Comparison of ENCODE assay signal across 8 mouse cellular contexts in the genomic region with DNA sequence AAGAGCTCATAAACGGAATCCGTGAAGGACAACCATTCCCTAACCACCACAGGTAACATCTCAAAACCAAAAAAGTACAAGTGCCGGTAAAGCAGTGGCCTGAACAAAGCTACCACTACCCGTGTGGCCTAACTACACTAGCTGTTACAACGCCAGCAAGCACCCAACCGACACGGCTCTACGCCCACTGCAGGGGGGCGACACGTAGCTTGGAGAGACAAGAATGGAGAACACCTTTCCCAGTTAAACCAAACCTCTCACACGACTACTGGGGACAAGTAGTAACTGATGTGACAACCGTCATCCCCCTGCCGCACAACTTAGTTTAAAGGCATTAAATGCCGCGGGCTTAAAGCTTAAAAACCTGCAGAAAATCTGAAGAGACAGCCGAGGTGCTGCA. TPM values are rescaled to one million over a fixed set of nuclear protein-coding genes. Genes with fewer than 3 reads are reported as not detected.
DNase-seq lines count a peak whose midpoint lies in the region; ATAC-seq and TF ChIP-seq lines count a peak whose summit lies in the region.

No protein-coding gene starts in this region.

- ATAC-seq in neural tube, embryonic 11.5 days (ENCODE audit: insufficient read depth, low FRiP score, low TSS enrichment), result peak; percentile 32
- peak; percentile 1 for ATAC-seq in hindbrain, postnatal 0 days
- ATAC-seq in limb, embryonic 11.5 days (ENCODE audit: insufficient number of reproducible peaks, low FRiP score, low TSS enrichment, low read depth), result peak; percentile 14; the same call in 1 of the 2 replicates

- peak overlapping the region; percentile 61 for H3K4me3 ChIP-seq in neural tube, embryonic 11.5 days (ENCODE audit: low read depth, low read length)
- peak overlapping the region; percentile 78 for H3K4me3 ChIP-seq in hindbrain, postnatal 0 days (ENCODE audit: low read length)
- H3K4me3 ChIP-seq in limb, embryonic 11.5 days (ENCODE audit: low read depth, low read length), result peak overlapping the region; percentile 63
- H3K4me3 ChIP-seq in midbrain, embryonic 10.5 days, result peak overlapping the region; percentile 68

- peak overlapping the region; percentile 75 for H3K4me2 ChIP-seq in neural tube, embryonic 11.5 days (ENCODE audit: low read depth)
- H3K4me2 ChIP-seq in hindbrain, postnatal 0 days (ENCODE audit: low read depth, low read length), result peak overlapping the region; percentile 83
- peak overlapping the region; percentile 47 for H3K4me2 ChIP-seq in limb, embryonic 11.5 days (ENCODE audit: low read depth, severe bottlenecking)

- DNase-seq in neural tube, embryonic 11.5 days (ENCODE audit: low spot score), result peak; percentile 72
- no peak for DNase-seq in neural tube, embryonic 10.5 days (ENCODE audit: extremely low spot score, low spot score)
- peak; percentile 66 to 71 for DNase-seq in cerebellum, postnatal 25 days
- DNase-seq in gastrocnemius, adult 18-20 months (ENCODE audit: low spot score), result peak; percentile 24
- DNase-seq in hindbrain, postnatal 0 days (ENCODE audit: low spot score), result peak; percentile 70
- peak; percentile 76 for DNase-seq in limb, embryonic 11.5 days (ENCODE audit: low spot score)
- peak; percentile 64 for DNase-seq in midbrain, embryonic 10.5 days (ENCODE audit: low spot score)
- DNase-seq in spleen, postnatal 36 days (ENCODE audit: low spot score in 2 of 2), result peak; percentile 39 to 61

- no peaks in the 10 kb centered on the region for H3K27me3 ChIP-seq in neural tube, embryonic 11.5 days (ENCODE audit: control insufficient read depth, insufficient read depth, low read length)
- no peaks in the 10 kb centered on the region for H3K27me3 ChIP-seq in hindbrain, postnatal 0 days (ENCODE audit: insufficient read depth, low read length)
- H3K27me3 ChIP-seq in limb, embryonic 11.5 days (ENCODE audit: control insufficient read depth, insufficient read depth, low read length), result no peaks in the 10 kb centered on the region
- H3K27me3 ChIP-seq in midbrain, embryonic 10.5 days (ENCODE audit: low read depth, poor library complexity, severe bottlenecking), result no peaks in the 10 kb centered on the region

- peaks cover 7% of the 10 kb centered on the region for H3K4me1 ChIP-seq in neural tube, embryonic 11.5 days (ENCODE audit: control insufficient read depth, insufficient read depth, low read length)
- H3K4me1 ChIP-seq in hindbrain, postnatal 0 days (ENCODE audit: insufficient read depth, low read length), result no peaks in the 10 kb centered on the region; the same call in 1 of the 2 replicates
- H3K4me1 ChIP-seq in limb, embryonic 11.5 days (ENCODE audit: control insufficient read depth, insufficient read depth, low read length), result no peaks in the 10 kb centered on the region
- H3K4me1 ChIP-seq in midbrain, embryonic 10.5 days, result peaks cover 29% of the 10 kb centered on the region

- no peaks in the 10 kb centered on the region for H3K9me3 ChIP-seq in neural tube, embryonic 11.5 days (ENCODE audit: control insufficient read depth, low read length)
- no peaks in the 10 kb centered on the region for H3K9me3 ChIP-seq in hindbrain, postnatal 0 days (ENCODE audit: low read length)
- H3K9me3 ChIP-seq in limb, embryonic 11.5 days (ENCODE audit: control insufficient read depth, low read length), result no peaks in the 10 kb centered on the region
- no peaks in the 10 kb centered on the region for H3K9me3 ChIP-seq in midbrain, embryonic 10.5 days (replicated peaks)

- H3K9ac ChIP-seq in neural tube, embryonic 11.5 days (ENCODE audit: low read length), result peak overlapping the region; percentile 79
- peak overlapping the region; percentile 87 for H3K9ac ChIP-seq in hindbrain, postnatal 0 days (replicated peaks; ENCODE audit: low read length)
- H3K9ac ChIP-seq in limb, embryonic 11.5 days (ENCODE audit: low read length), result peak overlapping the region; percentile 88

- peaks cover 3% of the 10 kb centered on the region; the same call in 1 of the 2 replicates for H3K36me3 ChIP-seq in neural tube, embryonic 11.5 days (ENCODE audit: control insufficient read depth, insufficient read depth, low read length)
- H3K36me3 ChIP-seq in hindbrain, postnatal 0 days (ENCODE audit: insufficient read depth, low read length), result peaks cover 4% of the 10 kb centered on the region
- peaks cover 2% of the 10 kb centered on the region; the same call in 1 of the 2 replicates for H3K36me3 ChIP-seq in limb, embryonic 11.5 days (ENCODE audit: control insufficient read depth, insufficient read depth, low read length)
- H3K36me3 ChIP-seq in midbrain, embryonic 10.5 days, result peaks cover 28% of the 10 kb centered on the region

- TF ChIP-seq CTCF in hindbrain, postnatal 0 days (IDR thresholded peaks at IDR 0.05; ENCODE audit: low read depth), result peak; percentile 20; the same call in 1 of the 2 replicates

- H3K27ac ChIP-seq in neural tube, embryonic 11.5 days (ENCODE audit: low read depth, low read length), result peak overlapping the region; percentile 92
- peak overlapping the region; percentile 99 for H3K27ac ChIP-seq in hindbrain, postnatal 0 days
- peak overlapping the region; percentile 87 for H3K27ac ChIP-seq in limb, embryonic 11.5 days (replicated peaks; ENCODE audit: low read depth, low read length)
- H3K27ac ChIP-seq in midbrain, embryonic 10.5 days (replicated peaks), result peak overlapping the region; percentile 97

- WGBS in neural tube, embryonic 11.5 days, result 0% methylated on average over 16 of the region's 16 CpGs
- 0% methylated on average over 16 of the region's 16 CpGs for WGBS in hindbrain, postnatal 0 days
- WGBS in limb, embryonic 11.5 days, result under 1% methylated on average over 16 of the region's 16 CpGs
- WGBS in midbrain, embryonic 10.5 days, result under 1% methylated on average over 16 of the region's 16 CpGs

RNA-seq across cellular contexts. Expression of a gene that starts 0.5 kb away (rescaled TPM):
- 39.5 and 46.2 TPM in 2 replicates for polyA plus RNA-seq in neural tube, embryonic 11.5 days (2014; fragmentation: Nextera tagmentation; extraction: Ambion mirVana)
- 10 to 100 TPM; 17.5 to 21.1 TPM for total RNA-seq in gastrocnemius, adult 18-20 months (2021)
- total RNA-seq in hindbrain, postnatal 0 days (2014; rRNA removed), result 27.0 and 33.7 TPM in 2 replicates
- 28.8 and 29.5 TPM in 2 replicates for polyA plus RNA-seq in hindbrain, postnatal 0 days (2015; fragmentation: Nextera tagmentation; extraction: Ambion mirVana)
- 42.7 and 42.8 TPM in 2 replicates for polyA plus RNA-seq in limb, embryonic 11.5 days (2014; fragmentation: Nextera tagmentation; extraction: Ambion mirVana)
- 30.7 and 35.8 TPM in 2 replicates for polyA plus RNA-seq in midbrain, embryonic 10.5 days (2016; fragmentation: Nextera tagmentation; extraction: Ambion mirVana)

RNA-seq across cellular contexts. Expression of a gene that starts 36.7 kb away (rescaled TPM):
- 2.8 and 4.0 TPM in 2 replicates for polyA plus RNA-seq in neural tube, embryonic 11.5 days (2014; fragmentation: Nextera tagmentation; extraction: Ambion mirVana)
- 10 to 100 TPM in 1 of 2 experiments, 1 to 10 TPM in 1; 7.4 to 10.3 TPM for total RNA-seq in gastrocnemius, adult 18-20 months (2021)
- total RNA-seq in hindbrain, postnatal 0 days (2014; rRNA removed), result 3.5 and 4.0 TPM in 2 replicates
- 1.4 and 1.5 TPM in 2 replicates for polyA plus RNA-seq in hindbrain, postnatal 0 days (2015; fragmentation: Nextera tagmentation; extraction: Ambion mirVana)
- polyA plus RNA-seq in limb, embryonic 11.5 days (2014; fragmentation: Nextera tagmentation; extraction: Ambion mirVana), result 5.9 and 8.9 TPM in 2 replicates
- 2.7 and 3.4 TPM in 2 replicates for polyA plus RNA-seq in midbrain, embryonic 10.5 days (2016; fragmentation: Nextera tagmentation; extraction: Ambion mirVana)
